Mouse (Mus musculus): ENCODE results near the gene Mcrip2. TPM values are rescaled to one million over a fixed set of nuclear protein-coding genes. Genes with fewer than 3 reads are reported as not detected.
A peak's percentile ranks its signal among the peaks of the same experiment; 100 is the strongest.

Mcrip2 gene
- total RNA-seq, 2 experiments from 2014 or later: 17.8 to 25.7 TPM

GRCm38 (mm10) chr17:25879750-25880149, 11.2 kb upstream of the Mcrip2 start:
- intact Hi-C loops (cut with DNase I): loop anchor here (5.0 kb wide), 1 partner anchor 38 kb away; the partner anchor contains the start of gene Rab40c
- H3K4me3 ChIP-seq: no peak overlapping the region
- no peak for DNase-seq (ENCODE audit: extremely low spot score in 1 of 2, low spot score in 2 of 2)
- no peak overlapping the region for H3K27ac ChIP-seq
- TF ChIP-seq CTCF (IDR thresholded peaks at IDR 0.05): no peak

GRCm38 (mm10) chr17:25879261-25879660, 10.7 kb upstream of the Mcrip2 start:
- Histone ChIP-seq H3K27ac (no peak overlapping the region), H3K4me3 (no peak overlapping the region)
- DNase-seq (ENCODE audit: extremely low spot score in 1 of 2, low spot score in 2 of 2): peak in 1 of 2 experiments; percentile 55
- peak; percentile 60 for TF ChIP-seq CTCF (IDR thresholded peaks at IDR 0.05)
- intact Hi-C loops (cut with DNase I): loop anchor here (5.0 kb wide), 1 partner anchor 38 kb away; the partner anchor contains the start of gene Rab40c

GRCm38 (mm10) chr17:25878611-25879180, 10.1 kb upstream of the Mcrip2 start:
- no peak overlapping the region for H3K27ac ChIP-seq
- H3K4me3 ChIP-seq: no peak overlapping the region
- peak in 1 of 2 experiments; percentile 24 for DNase-seq (ENCODE audit: extremely low spot score in 1 of 2, low spot score in 2 of 2)
- intact Hi-C loops (cut with DNase I): loop anchor here (5.0 kb wide), 1 partner anchor 39 kb away; the partner anchor contains the start of gene Rab40c
- TF ChIP-seq CTCF (IDR thresholded peaks at IDR 0.05): no peak

- TF ChIP-seq CTCF (IDR thresholded peaks at IDR 0.05): no peak
- DNase-seq (ENCODE audit: extremely low spot score in 1 of 2, low spot score in 2 of 2): no peak
- H3K4me3 ChIP-seq: no peak overlapping the region
- intact Hi-C loops (cut with DNase I): loop anchor here (5.0 kb wide), 1 partner anchor 39 kb away; the partner anchor contains the start of gene Rab40c
- no peak overlapping the region for H3K27ac ChIP-seq
Measured at GRCm38 (mm10) chr17:25877741-25878610, 9.4 kb upstream of the Mcrip2 start.

- Histone ChIP-seq H3K4me3 (no peak overlapping the region; the same call in 1 of the 2 replicates), H3K27ac (no peak overlapping the region)
- DNase-seq (ENCODE audit: extremely low spot score in 1 of 2, low spot score in 2 of 2): no peak
- no peak for TF ChIP-seq CTCF (IDR thresholded peaks at IDR 0.05)
- intact Hi-C loops (cut with DNase I): loop anchor here (5.0 kb wide), 1 partner anchor 40 kb away; the partner anchor contains the start of gene Rab40c
Measured at GRCm38 (mm10) chr17:25877025-25877424, 8.5 kb upstream of the Mcrip2 start.

- peak overlapping the region; percentile 88 for H3K27ac ChIP-seq
- H3K4me3 ChIP-seq: peak overlapping the region; percentile 77
- intact Hi-C loops (cut with DNase I): loop anchor here (5.0 kb wide), 1 partner anchor 41 kb away; the partner anchor contains the start of gene Rab40c
- no peak for TF ChIP-seq CTCF (IDR thresholded peaks at IDR 0.05)
- DNase-seq (ENCODE audit: extremely low spot score in 1 of 2, low spot score in 2 of 2): no peak
Measured at GRCm38 (mm10) chr17:25876347-25876915, 7.9 kb upstream of the Mcrip2 start.

GRCm38 (mm10) chr17:25875171-25876136, 6.9 kb upstream of the Mcrip2 start:
- TF ChIP-seq CTCF (IDR thresholded peaks at IDR 0.05): peak; percentile 15; the same call in 1 of the 2 replicates
- Histone ChIP-seq H3K4me3 (peak overlapping the region; percentile 77), H3K27ac (peak overlapping the region; percentile 88)
- intact Hi-C loops (cut with DNase I): loop anchor here (5.0 kb wide), 1 partner anchor 42 kb away; the partner anchor contains the start of gene Rab40c
- peak; percentile 90 for DNase-seq (ENCODE audit: extremely low spot score in 1 of 2, low spot score in 2 of 2)

- DNase-seq (ENCODE audit: extremely low spot score in 1 of 2, low spot score in 2 of 2): peak; percentile 93 to 99
- Histone ChIP-seq H3K27ac (peak within 1 kb of the TSS; percentile 88), H3K4me3 (peak within 1 kb of the TSS; percentile 77)
- intact Hi-C loops (cut with DNase I): loop anchor here (5.0 kb wide), 1 partner anchor 43 kb away; the partner anchor contains the start of gene Rab40c
- peak; percentile 18 for TF ChIP-seq CTCF (IDR thresholded peaks at IDR 0.05)
Measured at GRCm38 (mm10) chr17:25874721-25875170, 6.2 kb upstream of the Mcrip2 start, which contains the start of gene Mettl26. Gene Mettl26, plus strand, starts transcription at chr17:25875074.

GRCm38 (mm10) chr17:25874148-25874720, 5.7 kb upstream of the Mcrip2 start:
- intact Hi-C loops (cut with DNase I): no loop called here
- peak overlapping the region; percentile 88 for H3K27ac ChIP-seq
- H3K4me3 ChIP-seq: peak overlapping the region; percentile 77
- DNase-seq (ENCODE audit: extremely low spot score in 1 of 2, low spot score in 2 of 2): no peak
- no peak for TF ChIP-seq CTCF (IDR thresholded peaks at IDR 0.05)
